Mouse (Mus musculus) large intestine, adult 2 months (tissue): ENCODE data around the gene Kcnmb4. TPM values are rescaled to one million over a fixed set of nuclear protein-coding genes. Genes with fewer than 3 reads are reported as not detected.

Experiments
- DNase-seq: peaks from one replicate; pipeline ENCODE4 v3.0.0-alpha.2; 2012; ENCODE audit warnings: low read depth, low spot score
- WGBS: fragments of 180-500 bp; shearing (Covaris S2); methylation state at CpG from one replicate; pipeline ENCODE4 v1.1.7; 2018; 5-methylcytosine and 5-hydroxymethylcytosine counted together
- polyA plus RNA-seq: library from polyadenylated mRNA; depleted of rRNA; stranded (reverse); fragments of >200 nt; gene quantifications from 2 replicates; pipeline ENCODE4 v1.2.3, GENCODE M21; 2012

Gene Kcnmb4
- polyA plus RNA-seq, 1 experiment = 1.6 TPM

DNA sequence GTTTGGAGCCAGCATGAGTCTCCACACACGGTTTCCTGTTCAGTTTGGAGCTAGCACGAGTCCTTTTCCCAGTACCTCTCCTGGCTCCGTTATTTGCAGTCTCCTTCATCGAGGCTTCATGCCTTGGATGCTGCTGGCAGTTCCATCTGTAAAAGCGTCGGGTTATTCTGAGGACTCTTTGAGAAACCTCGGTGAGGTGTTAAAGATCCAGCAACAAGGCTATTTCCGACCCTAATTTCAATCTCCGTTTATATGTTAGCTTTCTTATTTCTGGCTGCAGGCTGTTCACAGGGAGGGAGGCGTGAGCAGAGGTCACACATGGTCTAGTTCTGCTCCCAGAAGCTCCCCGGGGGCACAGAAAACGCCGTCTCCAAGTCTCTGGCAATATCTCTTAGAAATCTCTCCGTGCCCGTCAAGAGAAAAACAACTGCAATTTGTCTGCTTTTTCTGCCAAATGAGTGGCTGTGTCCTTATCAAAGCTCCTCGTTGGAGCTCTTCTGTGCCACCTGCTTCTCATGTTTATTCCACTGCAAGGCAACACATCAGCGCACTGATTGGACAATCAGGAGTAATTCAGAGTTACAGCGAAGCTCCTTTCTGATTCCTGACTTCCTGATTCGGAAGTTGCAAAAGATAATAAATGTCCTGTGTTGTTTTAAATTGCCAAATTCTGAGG is 65.9 kb downstream of the Kcnmb4 start:
- DNase-seq = no peak

GRCm38 (mm10) chr10:116405011-116405410 is 68.7 kb downstream of the Kcnmb4 start:
- DNase-seq = no peak
- 96% methylated on average over 6 of the region's 6 CpGs for WGBS

More for the DNA sequence above, 65.9 kb downstream of the Kcnmb4 start:
- WGBS = 63% methylated on average over 19 of the region's 19 CpGs

DNA sequence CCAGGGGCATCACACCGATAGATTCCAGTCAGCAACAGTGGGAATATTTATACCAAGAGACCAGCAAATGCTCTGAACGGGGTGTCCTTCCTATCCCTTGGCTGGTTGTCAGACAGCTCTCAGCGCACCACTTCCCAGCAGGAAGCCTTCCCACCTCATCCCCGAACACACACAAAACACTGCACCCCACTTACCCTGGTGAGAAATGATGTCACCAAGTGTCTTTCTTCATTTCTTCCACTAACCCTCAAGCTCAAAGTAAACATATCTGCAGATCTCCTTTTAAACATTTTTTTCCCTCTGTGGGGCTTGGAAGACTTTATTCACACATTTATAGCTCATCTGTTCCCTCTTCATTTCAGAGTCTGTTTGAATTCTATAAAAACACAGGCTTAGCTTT is 70.0 kb downstream of the Kcnmb4 start:
- no peak for DNase-seq
- WGBS = 61% methylated on average over 4 of the region's 4 CpGs

GRCm38 (mm10) chr10:116402742-116403425 is 70.8 kb downstream of the Kcnmb4 start:
- 76% methylated on average over 6 of the region's 6 CpGs for WGBS
- no peak for DNase-seq

GRCm38 (mm10) chr10:116397973-116398372 is 75.7 kb downstream of the Kcnmb4 start:
- 45% methylated on average over 12 of the region's 12 CpGs for WGBS
- DNase-seq = no peak

DNA sequence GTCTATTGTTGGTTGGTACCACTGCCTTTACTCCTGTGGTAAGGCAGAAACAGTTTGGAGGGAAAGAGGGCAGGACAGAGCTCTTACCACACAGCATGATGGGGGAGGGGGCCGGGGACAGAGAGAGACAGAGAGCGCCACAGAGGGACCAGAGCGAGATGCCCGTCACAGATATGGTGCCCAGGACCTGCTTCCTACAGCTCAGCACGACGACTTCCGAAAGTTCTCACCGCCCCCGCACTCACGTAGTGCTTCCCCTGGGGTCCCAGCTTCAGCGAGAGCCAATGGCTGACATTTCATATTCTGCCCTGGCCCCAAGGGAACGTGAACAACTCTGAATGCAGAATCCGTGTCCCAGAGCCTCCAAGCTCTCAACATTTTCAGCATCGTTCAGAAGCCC is 76.1 kb downstream of the Kcnmb4 start:
- WGBS = 35% methylated on average over 14 of the region's 14 CpGs

GRCm38 (mm10) chr10:116396966-116397365 is 76.7 kb downstream of the Kcnmb4 start:
- no peak for DNase-seq
- WGBS = 80% methylated on average over 13 of the region's 13 CpGs

More for the DNA sequence above, 76.1 kb downstream of the Kcnmb4 start:
- no peak for DNase-seq

DNA sequence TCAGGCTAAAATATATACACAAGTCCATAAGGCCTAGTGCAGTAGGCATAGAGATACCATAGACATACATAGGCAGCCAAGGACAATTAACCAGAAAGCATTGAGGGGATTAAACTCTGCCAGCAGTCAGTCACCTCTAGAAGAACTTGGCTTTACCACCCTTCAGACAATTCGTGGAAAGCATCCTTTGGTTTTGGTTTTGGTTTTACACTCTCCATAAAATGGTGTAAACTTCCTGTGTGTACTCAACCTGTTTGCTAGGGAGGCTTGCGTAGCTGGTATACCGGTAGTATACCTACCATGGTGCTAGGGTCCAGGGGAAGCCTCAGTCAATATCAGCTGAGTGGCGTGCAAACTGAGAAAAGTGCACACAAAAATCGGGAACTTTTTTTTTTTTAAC is 77.4 kb downstream of the Kcnmb4 start:
- no peak for DNase-seq
- WGBS = 38% methylated on average over 5 of the region's 5 CpGs

DNA sequence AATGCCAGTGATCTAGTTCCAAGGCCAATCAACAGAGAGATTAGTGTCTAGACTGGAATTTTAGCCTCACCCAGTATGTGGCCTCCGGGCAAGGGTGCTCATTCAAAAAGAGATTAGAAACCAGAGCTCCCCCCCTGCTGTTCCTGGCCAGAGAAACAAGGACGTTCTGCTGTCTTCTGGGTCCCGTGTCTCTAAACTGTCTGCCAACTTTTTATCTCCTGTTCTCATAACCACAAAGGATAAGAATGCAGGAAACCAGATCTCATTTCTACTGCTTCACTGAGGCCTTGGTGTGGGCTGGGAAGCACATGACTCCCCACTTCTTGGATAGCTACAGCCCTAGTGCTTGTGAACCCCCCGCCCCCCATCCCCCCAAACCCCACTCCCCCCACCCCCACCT is 79.1 kb downstream of the Kcnmb4 start:
- DNase-seq = no peak
- WGBS = 42% methylated on average over 4 of the region's 4 CpGs

DNA sequence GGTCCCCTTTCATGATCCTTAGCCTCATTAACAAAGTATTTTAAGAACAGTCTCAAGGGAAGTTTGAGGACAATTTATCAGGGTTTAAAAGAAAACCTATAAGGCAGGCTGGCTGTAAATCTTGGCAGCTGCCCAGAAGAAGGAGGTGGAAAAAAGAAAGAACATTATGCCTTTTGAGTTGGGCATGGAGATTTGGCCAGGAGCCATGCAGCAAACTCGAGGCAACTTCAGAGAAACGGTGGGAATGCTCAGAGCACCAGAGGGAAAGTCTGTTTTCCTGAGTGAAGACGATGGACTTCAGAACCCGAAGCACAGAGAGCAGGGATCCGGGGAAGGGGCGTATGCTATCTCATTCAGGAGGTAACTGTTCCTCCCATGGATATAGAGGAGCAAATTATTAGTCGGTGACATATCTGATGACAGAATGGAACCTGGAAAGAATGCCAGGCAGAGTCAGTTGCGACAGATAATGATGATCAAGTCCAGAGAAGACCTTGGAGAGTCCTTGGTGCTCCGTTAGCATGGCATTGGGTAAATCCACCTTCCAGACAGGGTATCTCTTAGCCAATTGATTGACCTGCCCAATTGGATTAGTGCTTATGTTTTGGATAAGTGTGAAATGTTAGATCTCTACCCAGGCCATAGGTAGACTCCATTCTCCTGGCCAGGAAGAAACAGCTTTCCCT is 79.7 kb downstream of the Kcnmb4 start:
- no peak for DNase-seq
- WGBS = 71% methylated on average over 9 of the region's 9 CpGs

GRCm38 (mm10) chr10:116388840-116389239 is 84.8 kb downstream of the Kcnmb4 start:
- no peak for DNase-seq
- WGBS = 56% methylated on average over 6 of the region's 6 CpGs

DNA sequence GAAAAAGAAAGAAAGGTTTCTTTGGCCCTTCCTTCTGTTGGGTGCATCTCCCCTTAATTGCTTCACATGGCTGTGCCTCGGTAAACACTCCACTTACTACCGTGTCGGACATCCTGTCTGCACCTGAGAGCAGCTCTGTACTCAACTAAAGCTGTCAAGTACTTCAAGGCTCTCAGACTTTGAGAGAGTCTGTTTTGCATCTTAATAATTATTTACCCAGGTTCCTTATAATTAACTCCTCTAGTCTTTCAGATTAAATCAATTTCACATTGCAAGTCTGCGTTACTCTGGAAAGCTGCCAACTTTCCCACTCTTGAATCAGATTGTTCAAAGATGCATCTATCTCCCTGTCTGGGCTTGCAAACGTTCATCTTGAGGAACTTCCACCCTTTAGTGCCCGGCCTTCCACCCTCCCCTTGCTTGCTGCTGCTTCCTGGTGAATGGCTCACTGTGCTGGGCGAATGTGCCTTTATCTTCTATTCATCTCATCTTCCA is 87.2 kb downstream of the Kcnmb4 start:
- DNase-seq = no peak
- WGBS = 38% methylated on average over 7 of the region's 7 CpGs

GRCm38 (mm10) chr10:116384401-116384800 is 89.3 kb downstream of the Kcnmb4 start:
- DNase-seq = no peak
- WGBS = 73% methylated on average over 4 of the region's 4 CpGs

DNA sequence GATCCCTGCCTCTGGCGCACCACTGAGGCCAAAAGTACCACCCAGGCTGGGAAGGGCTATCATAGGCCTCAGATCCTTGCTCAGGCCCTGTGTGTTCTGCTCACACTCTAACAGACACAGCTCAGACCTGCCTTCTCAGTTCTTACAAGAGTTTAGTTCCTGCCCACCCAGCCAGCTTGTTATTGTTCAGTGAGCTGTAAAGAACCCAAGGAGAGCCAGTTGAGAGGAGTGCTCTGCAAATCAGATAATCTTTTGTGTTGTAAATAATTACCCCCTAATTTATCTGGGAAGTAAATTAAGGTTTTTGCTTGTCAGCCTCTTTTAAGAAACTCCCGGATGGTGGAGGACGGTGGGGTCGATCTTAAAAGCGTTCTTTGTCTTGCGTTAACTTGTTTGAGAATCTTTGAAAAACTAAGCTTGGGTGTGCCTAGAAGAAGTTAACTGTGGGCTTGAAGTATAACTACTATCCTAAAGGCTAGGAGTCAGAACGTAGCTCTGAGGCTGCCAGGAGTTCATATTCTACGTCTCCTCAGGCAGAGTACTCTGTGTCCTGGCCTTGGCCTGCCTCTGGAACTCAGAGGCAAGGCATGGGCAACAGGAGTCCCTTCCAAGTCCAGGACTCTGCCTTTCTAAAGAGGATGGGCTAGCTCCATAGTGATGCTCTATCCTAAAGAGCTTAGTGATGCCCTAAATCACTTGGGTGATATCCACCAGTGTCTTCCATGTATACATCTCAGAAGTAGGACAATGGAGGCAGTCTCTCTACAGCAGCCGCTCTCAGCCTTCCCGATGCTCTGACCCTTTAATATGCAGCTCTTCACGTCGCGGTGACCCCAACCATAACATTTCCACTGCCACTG is 90.6 kb downstream of the Kcnmb4 start:
- 70% methylated on average over 13 of the region's 13 CpGs for WGBS
- no peak for DNase-seq

DNA sequence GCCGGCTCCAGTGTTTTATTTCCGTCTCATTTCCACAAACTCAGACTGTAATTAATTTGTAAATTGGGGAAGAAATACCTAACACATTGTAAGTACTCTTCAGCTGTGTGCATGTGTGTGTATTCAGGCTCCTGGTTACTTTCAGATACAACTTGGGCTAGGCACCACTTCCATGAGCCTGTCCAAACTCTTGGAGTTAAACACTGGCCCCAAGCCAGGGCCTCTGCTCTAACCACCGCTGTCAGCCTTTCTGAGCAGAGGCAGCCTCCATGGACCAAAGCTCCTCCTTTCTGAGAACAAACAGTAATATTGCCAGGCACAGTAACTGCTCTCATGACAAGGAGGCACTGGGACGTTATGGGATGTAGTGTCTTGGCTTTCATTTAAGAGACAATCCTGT is 96.8 kb downstream of the Kcnmb4 start:
- 53% methylated on average over 4 of the region's 4 CpGs for WGBS

GRCm38 (mm10) chr10:116374111-116374510 is 99.6 kb downstream of the Kcnmb4 start:
- no peak for DNase-seq
- 94% methylated on average over 6 of the region's 6 CpGs for WGBS

More for the DNA sequence above, 96.8 kb downstream of the Kcnmb4 start:
- no peak for DNase-seq

DNA sequence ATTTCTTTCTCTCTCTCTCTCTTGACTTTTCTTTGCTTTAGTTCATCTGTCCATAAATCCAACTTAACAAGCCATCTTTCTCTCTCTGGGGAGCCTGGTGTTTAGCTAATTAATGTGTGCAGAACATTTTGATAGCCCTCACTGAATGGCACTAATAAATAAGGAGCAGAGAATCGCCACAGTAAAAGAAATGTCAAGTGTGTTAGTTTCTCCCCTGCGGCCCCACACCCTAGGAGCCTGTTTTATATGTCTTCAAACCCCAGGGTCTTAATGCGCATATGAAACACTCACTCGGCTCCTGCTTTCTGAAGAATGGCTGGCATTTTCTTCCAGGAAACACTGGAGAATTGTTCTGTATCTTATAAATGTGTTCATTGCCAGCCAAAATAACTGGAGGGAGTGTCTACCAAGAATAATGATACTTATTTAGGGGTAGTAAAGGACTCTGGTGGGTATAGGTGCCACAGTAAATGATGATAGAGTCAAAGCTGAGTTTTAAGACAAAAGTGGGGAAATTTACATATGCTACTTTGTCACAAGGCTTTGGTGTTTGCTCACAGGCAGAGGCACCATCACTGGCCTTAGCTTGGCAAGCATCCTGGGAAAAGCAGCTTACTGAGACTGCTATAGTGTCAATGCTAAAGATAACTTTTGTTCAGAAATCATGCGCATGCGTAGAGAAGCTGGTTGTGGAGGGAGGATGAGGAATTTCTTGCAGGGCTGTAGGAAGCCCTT is 102.5 kb downstream of the Kcnmb4 start:
- no peak for DNase-seq
- WGBS = 48% methylated on average over 6 of the region's 6 CpGs
